Mouse (Mus musculus) splenic B cell, adult 2 months (primary cell): ENCODE measurements at regions not wholly inside any gene's neighbourhood (a gene's known extent, or its start where the extent isn't known, plus 50 kb on each side); places are given as distances from the start of the nearest gene placed in this dataset.

Source experiments
- DNase-seq: peaks from one replicate; pipeline ENCODE4 v3.0.0-alpha.2; 2011; ENCODE audit warnings: low read depth, low spot score
- H3K27me3 ChIP-seq: 2 replicates; pipeline ENCODE4 v1.6.1; 2012; ENCODE audit warnings: mild to moderate bottlenecking, low read length, moderate library complexity, mixed read lengths; ENCODE audit not compliant: control insufficient read depth, poor library complexity, insufficient read depth, severe bottlenecking
- H3K36me3 ChIP-seq: 2 replicates; pipeline ENCODE4 v1.6.1; 2012; ENCODE audit warnings: mild to moderate bottlenecking, low read length, moderate library complexity, mixed read lengths; ENCODE audit not compliant: control insufficient read depth, poor library complexity, insufficient read depth, severe bottlenecking

DNA sequence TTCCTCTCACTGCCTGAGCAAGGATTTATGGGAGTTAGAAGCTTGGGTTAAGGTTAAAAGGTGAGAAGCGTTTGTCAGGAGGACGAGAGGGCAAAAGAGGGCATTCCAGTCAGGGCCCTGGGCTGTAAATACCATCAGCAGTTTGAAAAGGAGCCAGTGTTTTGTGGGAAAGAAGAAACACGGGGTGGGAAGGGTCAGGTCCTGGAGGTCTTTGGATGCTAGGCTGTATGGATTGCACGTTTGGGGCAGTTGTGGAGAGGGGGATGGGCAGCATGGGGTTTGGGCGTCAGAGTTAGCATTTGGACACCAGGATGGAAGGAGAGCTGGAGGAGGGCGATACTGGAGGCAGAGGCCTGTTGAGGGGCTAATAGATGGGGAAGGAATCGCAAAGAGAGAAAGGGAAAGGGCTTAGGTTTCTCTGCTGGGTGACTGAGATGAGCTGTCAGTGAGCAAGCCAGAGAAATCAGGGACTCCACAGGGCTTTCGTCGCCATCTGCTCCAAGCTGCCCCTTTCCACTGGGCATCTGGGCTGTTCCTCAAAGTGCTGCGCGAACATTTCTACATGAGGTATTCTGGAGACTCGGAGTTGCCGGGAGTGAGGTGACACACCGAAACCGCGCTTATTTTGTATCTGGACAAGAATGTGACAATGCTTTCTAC is 66.2 kb upstream of the E2f3 start:
- H3K27me3 ChIP-seq = no peaks in the 10 kb centered on the region
- no peaks in the 10 kb centered on the region for H3K36me3 ChIP-seq
- no peak for DNase-seq

DNA sequence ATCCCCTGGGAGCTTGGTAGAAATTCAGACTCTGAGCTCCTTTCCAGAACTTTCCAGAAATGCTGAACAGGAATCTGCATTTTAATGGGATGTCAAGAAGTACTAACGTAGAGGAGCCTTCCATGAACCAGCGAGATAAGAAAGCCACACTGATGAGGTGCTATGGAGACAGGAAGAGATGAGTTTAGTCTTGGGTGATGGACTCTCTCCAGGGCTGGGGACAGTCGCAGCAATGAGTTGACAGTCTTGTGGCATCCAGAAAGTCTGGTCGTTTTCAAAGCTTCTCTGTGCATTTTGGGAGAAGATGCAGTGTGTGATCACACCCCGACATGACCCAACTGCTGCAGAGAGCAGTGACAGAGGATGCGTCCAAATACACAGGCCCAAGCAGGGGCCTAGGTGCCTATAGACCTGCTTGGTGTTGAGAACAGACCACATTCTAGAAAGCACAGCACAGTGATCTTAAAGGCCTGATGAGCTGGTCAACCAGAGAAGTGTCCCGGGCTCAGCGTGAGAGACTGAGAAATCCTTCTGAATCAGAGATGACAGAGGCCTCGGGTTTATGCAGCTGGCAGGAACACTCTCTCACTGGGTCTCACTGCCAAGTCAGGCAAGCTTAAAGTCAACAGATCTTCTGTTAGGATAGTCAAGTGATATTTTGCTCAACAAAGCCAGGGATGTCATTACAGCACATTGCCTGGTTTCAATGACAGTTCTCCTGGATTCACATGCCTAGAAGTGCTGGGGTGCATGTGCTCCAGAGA is 65.1 kb upstream of the E2f3 start:
- H3K36me3 ChIP-seq = no peaks in the 10 kb centered on the region
- no peaks in the 10 kb centered on the region for H3K27me3 ChIP-seq
- DNase-seq = no peak

DNA sequence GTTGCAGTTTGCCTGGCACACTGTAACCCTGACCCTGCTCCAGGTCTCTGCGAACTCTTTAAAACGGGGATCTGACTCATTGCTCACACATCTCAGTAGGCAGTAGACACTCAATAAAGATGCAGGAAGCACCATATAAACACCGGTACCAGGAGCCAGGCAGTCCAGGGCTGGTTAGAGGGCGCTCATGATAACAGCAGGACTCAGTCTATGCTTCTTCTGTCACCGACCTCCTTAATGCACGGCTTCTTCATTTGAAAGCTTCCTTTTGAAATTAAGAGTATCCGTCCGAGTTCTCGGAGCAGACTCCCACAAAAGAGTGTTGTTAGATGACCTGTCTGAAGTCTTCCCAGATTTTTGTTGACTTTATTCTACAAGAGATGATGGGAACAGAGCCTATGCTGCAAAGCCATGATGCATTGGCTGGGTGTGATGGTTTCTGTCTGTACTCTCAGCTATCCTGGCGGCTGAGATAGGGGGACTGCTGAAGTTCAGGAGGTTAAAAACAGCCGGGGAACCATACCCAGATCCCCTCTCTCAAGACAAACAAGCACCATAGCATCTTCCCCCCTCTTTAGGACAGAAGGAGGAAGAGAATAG is 62.5 kb upstream of the E2f3 start:
- no peaks in the 10 kb centered on the region for H3K36me3 ChIP-seq

DNA sequence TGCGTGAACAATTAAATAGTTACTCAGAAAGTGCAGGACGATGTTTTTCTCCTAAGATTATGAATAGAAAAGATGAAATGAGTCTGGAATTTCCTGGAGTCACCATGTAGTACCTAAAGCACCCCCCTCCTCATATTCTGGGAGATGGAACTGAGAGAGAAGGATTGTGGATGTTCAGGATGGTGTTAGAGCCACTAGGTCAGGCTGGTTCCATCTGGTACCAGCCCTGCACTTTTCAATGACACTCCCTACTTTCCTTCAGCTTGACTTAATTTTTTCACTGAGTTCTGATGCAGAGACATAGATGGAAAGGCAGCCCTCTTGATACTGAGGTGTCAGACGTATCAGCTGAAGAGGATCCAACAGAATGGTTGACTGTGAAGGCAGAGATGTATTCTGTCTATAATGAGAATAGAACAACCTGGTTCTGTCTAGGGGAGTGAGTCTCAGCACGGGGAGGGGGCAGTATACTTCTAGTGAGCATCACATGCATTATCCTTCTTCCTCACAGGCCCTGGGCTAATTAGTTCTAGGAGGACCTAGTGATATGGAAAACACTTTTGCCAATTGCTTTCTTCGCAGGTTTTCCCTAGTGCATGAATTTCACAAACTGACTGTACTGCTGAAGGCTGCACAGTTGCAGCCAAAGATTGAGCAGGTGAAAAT is 60.8 kb upstream of the E2f3 start:
- Histone ChIP-seq H3K27me3 (no peaks in the 10 kb centered on the region), H3K36me3 (no peaks in the 10 kb centered on the region)
- DNase-seq = no peak

More for the DNA sequence above, 62.5 kb upstream of the E2f3 start:
- no peaks in the 10 kb centered on the region for H3K27me3 ChIP-seq
- no peak for DNase-seq

DNA sequence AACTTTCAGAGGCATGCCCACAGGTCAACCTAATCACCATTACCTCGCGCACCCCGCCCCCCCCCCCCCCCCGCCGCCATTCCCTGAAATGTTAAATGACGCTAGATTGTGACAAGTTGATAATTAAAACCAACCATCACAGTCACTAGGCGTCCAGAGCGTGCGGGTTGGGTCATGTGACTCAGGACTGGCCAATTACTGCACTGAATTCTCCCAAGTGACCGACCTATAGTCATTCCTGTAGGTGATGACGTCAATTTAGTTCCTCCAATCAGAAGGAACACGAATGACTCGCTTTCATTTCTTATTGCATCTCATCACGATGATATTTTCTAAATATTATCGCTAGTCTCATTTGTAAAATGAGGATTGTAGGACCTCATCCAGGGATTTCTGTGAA is 60.2 kb upstream of the E2f3 start:
- DNase-seq = peak; percentile 9
- no peaks in the 10 kb centered on the region for H3K27me3 ChIP-seq
- H3K36me3 ChIP-seq = no peaks in the 10 kb centered on the region

DNA sequence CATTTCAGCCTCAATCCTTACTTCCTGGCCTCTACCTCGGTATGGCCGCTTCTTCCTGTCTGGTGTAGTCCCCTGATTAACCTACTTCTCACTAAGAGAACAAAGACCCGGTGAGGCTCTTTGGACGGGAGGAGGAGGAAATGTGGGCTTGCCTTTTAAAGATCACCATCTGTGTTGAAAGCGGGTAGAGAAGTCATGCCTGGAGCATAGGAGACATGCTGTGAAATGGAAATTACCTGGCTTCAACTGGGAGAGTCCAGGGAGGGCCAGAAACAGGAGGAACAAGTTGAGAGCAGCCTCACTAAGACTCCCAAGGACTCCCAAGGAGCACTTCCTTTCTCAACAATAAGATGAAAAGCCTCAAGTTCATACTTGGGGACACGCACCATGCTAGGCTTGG is 59.4 kb upstream of the E2f3 start:
- DNase-seq = no peak
- Histone ChIP-seq H3K27me3 (no peaks in the 10 kb centered on the region), H3K36me3 (no peaks in the 10 kb centered on the region)

DNA sequence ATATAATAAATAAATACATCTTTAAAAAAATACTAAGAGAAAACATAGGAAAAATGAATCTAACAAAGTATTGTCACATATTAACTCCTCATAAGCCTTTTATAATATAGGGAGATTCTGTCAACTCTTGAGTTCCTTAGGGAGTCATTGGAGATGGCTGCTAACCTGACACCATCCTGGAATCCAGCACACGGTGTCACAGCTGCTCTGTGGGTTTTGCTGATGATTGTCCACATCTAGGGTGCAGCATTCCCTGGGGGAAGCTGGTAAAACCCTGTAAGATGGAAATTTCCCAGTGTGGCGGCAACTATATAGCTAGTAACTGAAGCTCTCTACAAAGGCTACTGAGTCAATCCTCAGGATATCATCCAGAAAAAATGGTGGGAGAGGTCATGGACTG is 58.9 kb upstream of the E2f3 start:
- Histone ChIP-seq H3K27me3 (no peaks in the 10 kb centered on the region), H3K36me3 (no peaks in the 10 kb centered on the region)
- DNase-seq = no peak

DNA sequence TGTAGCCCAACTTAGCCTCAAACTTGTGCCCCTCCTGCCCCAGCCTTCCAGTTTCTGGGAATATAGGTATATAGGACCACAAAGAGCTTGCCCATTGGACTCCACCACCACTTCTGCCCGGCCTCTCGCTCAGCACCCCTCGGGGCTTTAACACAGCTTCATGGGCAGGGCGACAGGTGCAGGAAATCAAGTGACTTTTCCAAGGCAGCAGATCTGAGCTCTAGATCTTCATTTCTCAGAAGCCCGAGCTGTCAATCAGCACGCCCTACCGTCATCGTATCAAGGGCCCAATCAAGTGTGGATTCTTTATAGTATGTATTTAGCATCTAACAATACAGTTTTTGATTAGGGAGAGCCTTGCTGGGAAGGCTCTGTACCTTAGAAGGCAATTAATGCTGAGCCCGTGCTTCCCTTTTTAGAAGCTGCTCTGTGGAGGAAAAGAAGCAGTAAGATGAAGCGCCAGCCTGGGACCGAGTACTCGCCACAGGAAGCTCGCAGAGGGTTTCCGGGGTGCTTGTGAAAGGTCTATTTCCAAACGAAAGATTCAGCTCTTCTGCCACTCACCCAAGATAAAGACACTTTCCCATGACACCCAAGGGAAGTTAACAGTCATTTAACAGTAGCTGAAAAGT is 56.9 kb upstream of the E2f3 start:
- Histone ChIP-seq H3K36me3 (no peaks in the 10 kb centered on the region), H3K27me3 (no peaks in the 10 kb centered on the region)
- peak; percentile 23 for DNase-seq

DNA sequence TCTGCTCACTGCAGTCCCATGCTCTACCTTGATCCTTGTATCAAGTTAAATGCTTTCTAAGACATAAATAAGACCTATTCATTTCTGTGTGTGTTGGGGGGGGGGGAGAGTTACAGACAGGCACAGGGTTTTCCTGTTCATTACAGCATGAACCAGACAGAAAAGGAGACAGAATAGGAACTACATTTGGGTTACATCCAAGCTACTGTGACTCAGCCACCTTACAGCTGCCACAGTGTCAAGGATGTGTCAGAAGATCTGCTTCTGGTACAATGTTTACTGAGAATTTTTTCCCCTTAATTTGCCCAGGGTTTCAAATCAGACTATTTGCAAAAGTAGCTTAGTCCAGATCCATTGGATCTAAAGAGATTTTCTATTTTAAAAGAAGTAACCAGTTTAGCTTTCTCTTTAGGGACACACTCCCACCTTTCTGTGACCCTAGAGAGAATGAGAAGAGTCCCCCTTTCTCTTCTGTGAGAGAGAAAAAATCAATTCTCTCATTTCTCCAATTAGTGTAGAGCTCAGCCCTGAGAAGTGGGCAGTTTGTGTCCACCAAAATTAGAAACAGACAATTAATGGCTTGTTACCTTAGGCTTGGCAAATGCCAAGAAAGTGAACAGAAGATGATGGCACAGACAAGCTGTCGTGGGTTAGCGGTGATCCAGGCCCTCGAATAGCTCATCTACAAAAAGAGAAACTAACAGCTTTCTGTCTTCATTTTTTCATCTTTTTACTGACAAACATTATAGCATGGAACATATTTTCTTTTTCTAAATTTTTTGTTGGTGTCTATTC is 55.8 kb upstream of the E2f3 start:
- Histone ChIP-seq H3K27me3 (no peaks in the 10 kb centered on the region), H3K36me3 (no peaks in the 10 kb centered on the region)
- no peak for DNase-seq

DNA sequence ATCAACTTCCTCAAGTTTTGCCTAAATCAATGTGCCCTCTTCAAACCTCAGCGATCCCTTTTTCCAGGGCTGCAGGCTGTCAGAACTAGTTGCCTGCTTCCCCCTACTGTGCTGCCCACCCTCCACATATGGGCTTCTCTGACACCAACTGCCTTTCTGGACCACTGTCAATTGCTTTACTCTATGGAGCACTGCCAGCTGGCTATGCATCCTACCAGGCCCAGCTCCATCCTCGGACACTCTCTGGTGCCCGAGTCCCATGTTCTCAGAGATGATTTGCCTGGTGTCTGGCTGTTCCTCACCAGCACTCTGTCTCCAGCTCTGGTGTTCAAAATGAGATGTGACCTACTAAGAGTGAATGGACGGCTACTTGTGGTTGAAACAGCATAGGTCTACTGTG is 54.4 kb upstream of the E2f3 start:
- H3K36me3 ChIP-seq = no peaks in the 10 kb centered on the region
- H3K27me3 ChIP-seq = no peaks in the 10 kb centered on the region
- no peak for DNase-seq

DNA sequence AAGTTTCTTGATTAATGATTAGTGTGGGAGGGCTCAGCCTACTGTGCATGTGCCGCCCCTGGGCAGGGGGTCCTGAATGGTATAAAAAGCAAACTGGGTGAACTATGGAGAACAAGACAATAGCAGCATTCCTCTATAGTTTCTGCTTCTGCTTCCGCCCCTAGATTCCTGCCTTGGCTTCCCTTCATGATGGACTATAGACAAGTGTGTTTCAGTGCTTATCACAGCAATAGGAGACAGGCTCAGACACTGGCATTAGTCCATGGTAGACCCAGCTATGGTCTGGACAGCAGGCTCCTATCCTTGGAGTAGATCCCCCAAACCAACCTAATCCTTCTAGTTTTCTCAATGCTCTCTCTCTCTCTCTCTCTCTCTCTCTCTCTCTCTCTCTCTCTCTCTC is 53.9 kb upstream of the E2f3 start:
- no peak for DNase-seq
- Histone ChIP-seq H3K27me3 (no peaks in the 10 kb centered on the region), H3K36me3 (no peaks in the 10 kb centered on the region)

DNA sequence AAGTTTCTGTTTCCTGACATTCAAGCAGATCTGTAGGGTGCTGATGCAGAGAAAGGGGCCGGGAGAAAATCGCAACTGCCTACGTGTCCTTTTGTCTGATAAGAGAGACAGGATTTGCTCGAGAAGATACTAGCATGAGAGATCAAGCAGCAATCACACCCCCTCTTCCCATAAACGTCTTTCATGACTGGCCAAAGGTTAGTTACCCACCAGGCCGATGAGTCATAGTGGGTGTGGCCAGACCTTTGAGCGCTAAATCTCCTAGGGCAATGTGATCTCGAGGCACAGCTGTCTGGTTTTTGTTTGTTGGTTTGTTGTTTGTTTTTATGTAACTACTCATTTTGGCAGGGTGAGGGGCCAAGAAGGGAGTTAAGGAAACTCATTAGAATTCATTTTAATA is 50.7 kb upstream of the E2f3 start:
- Histone ChIP-seq H3K36me3 (no peaks in the 10 kb centered on the region), H3K27me3 (no peaks in the 10 kb centered on the region)
- DNase-seq = no peak

DNA sequence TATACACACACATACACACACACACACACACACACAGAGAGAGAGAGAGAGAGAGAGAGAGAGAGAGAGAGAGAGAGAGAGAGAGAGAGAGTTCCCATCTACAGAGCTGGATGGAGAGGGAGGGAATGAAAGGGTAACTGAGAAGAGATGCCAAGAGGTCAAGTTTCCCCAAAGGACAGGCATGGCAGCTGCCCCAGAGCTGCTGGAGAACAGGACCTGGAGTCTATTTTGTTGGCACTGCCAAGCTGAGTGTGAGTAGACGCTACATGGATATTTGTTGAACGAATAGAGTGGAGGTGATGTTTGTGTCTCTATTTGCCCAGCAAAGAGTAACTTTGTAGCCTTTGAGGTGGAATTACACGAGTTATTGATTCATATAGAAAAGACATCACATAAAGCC is 50.2 kb upstream of the E2f3 start:
- Histone ChIP-seq H3K27me3 (no peaks in the 10 kb centered on the region), H3K36me3 (no peaks in the 10 kb centered on the region)
- DNase-seq = no peak
